Mouse (Mus musculus): ENCODE measurements around the gene Arhgap6. TPM values are rescaled to one million over a fixed set of nuclear protein-coding genes. Genes with fewer than 3 reads are reported as not detected.
A peak's percentile ranks its signal among the peaks of the same experiment; 100 is the strongest.

Gene Arhgap6
- 10 to 100 TPM in 17 of 26 experiments, 1 to 10 TPM in 9; 4.5 to 64.4 (median 14.2) TPM for total RNA-seq (2018; cell fraction: chromatin; rRNA removed)
- total RNA-seq (2018; cell fraction: cytosol; rRNA removed) = 10 to 100 TPM in 13 of 26 experiments, 1 to 10 TPM in 13; 2.9 to 19.1 (median 9.8) TPM
- 10 to 100 TPM in 13 of 26 experiments, 1 to 10 TPM in 13; 3.6 to 38.1 (median 15.0) TPM for total RNA-seq (2018; cell fraction: nucleus; rRNA removed)
- polyA plus RNA-seq (2018) = 9.3 to 16.5 TPM (median 9.8 TPM) in 3 replicates

DNA sequence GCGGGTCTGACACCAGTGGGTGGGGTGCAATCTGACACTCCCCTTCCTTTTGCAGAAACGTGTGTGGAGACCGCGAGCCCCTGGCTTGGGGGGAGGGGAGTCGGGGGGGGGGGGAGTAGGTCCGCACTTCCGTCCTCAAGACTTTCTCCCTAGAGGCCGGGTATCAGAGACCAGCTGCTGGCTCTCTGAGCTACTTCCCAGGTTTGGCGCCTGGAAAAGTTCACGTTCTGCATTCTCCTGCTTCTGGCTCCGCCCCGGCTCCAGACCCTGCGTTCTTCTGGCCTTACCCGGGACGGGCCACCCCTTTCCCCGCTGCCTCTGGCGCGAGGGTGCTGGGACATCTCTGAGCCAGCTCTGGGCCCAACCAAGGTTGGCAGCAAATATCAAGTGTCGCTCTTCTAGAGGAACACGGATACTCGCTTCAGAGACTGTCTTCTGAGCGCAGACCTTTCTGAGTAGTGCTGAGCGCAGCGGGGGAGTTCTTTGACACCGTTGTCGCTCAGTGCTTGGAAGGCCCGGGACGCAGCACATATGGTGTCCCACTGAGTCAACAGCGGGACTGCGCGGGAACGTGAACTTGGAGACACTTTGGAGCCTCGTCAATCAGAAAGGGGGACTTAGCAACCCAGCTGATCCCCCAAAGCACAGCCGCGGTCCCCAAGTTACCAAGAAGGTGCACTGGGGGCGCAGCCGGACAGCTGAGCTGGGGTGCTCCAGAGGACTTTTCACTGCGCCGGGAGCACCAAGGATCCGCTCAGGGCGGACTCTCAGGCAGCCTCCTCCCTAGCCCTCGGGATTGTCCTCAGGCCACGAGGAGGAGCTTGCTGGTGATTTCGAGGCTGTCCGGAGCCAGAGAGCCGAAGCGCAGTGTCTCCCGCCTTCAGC is at the start of gene Arhgap6:
Gene Arhgap6 (plus strand): TSS at position 126 of the 885 bp plus-strand sequence.
- Histone ChIP-seq H3K79me2 (ENCODE audit: inconsistent target) (no peaks in the 10 kb centered on the region), H3K36me3 (ENCODE audit: inconsistent target) (no peaks in the 10 kb centered on the region), H3K27ac (no peak within 1 kb of the TSS), H3K4me3 (ENCODE audit: inconsistent target) (peak within 1 kb of the TSS; percentile 1; the same call in 1 of the 2 replicates)
- WGBS (ENCODE audit: missing documents) = 22% methylated on average over 44 of the region's 48 CpGs

DNA sequence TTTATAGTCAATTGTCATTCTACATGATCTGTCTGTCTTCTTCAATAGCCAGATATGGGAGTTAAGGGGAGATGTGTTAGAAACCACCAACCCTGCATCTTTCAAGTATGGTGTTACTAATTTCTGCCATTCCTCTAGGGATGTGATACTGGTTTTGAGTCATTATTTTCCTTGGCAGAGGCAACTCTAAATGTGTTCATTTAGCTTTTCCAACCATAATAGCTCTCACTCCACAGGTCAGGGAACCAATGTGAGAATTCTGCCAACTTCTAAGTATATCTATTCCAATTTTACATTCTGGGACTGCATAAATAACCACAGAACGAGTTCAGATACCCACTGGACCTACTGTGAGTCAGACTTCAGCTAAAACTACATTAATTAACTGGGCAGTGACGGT is 47.9 kb upstream of the Arhgap6 start:
- Histone ChIP-seq H3K36me3 (ENCODE audit: inconsistent target) (no peaks in the 10 kb centered on the region), H3K79me2 (ENCODE audit: inconsistent target) (no peaks in the 10 kb centered on the region), H3K4me3 (ENCODE audit: inconsistent target) (no peak overlapping the region), H3K27ac (no peak overlapping the region)
- WGBS (ENCODE audit: missing documents) = 63% methylated on average over 2 of the region's 2 CpGs

DNA sequence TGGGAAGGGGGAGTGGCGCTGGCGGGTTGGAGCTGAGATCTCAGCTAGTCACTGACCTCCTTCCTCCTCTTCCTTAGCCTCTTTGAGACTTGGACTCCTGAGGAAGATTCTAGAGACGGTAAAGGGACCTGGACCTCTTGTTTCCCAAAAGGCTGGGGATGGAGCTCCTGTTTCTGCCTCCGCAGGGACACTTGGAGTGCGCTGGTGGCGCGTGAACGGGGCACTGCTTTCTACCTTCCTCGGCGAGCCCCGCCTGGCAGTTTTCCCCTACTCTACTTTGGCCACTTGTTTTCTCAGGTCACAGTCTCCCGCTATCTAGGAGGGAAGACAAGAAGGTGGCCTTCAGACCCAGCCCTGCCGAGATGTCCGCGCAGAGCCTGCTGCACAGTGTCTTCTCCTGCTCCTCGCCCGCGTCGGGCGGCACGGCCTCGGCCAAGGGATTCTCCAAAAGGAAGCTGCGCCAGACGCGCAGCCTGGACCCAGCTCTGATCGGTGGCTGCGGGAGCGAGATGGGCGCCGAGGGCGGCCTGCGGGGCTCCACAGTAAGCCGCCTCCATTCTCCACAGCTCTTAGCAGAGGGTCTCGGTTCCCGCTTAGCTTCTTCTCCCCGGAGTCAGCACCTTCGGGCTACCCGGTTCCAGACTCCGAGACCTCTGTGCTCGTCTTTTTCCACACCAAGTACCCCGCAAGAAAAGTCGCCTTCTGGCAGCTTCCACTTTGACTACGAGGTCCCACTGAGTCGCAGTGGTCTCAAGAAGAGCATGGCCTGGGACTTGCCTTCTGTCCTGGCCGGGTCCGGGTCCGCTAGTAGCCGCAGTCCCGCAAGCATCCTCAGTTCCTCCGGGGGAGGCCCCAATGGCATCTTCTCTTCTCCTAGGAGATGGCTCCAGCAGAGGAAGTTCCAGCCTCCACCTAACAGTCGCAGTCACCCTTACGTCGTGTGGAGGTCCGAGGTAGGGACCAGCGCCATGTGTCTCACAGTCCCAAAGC is 1.3 kb downstream of the Arhgap6 start:
- no peaks in the 10 kb centered on the region for H3K36me3 ChIP-seq (ENCODE audit: inconsistent target)
- H3K4me3 ChIP-seq (ENCODE audit: inconsistent target) = no peak overlapping the region
- H3K27ac ChIP-seq = no peak overlapping the region
- WGBS (ENCODE audit: missing documents) = 21% methylated on average over 42 of the region's 55 CpGs
- H3K79me2 ChIP-seq (ENCODE audit: inconsistent target) = no peaks in the 10 kb centered on the region

DNA sequence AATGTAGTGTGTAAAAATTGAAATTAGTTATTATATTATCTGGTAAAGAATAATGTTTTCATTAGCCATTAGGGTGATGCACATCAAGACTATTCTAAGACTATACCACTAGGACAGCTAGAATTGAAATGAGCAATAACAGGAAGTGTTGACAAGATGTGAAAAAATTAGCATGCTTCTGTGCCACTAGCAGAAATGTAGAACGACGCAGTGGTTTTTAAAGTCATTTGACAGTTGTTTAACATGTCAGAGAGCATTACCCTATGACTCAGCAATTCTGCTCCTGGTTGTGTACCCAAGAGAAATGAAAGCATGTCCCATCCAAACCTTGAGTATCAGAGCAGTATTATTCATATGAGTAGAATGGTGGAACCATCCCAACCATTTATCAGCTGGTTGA is 9.8 kb downstream of the Arhgap6 start:
- Histone ChIP-seq H3K79me2 (ENCODE audit: inconsistent target) (no peaks in the 10 kb centered on the region), H3K4me3 (ENCODE audit: inconsistent target) (no peak overlapping the region), H3K27ac (no peak overlapping the region), H3K36me3 (ENCODE audit: inconsistent target) (no peaks in the 10 kb centered on the region)
- WGBS (ENCODE audit: missing documents) = 44% methylated on average over 2 of the region's 2 CpGs

DNA sequence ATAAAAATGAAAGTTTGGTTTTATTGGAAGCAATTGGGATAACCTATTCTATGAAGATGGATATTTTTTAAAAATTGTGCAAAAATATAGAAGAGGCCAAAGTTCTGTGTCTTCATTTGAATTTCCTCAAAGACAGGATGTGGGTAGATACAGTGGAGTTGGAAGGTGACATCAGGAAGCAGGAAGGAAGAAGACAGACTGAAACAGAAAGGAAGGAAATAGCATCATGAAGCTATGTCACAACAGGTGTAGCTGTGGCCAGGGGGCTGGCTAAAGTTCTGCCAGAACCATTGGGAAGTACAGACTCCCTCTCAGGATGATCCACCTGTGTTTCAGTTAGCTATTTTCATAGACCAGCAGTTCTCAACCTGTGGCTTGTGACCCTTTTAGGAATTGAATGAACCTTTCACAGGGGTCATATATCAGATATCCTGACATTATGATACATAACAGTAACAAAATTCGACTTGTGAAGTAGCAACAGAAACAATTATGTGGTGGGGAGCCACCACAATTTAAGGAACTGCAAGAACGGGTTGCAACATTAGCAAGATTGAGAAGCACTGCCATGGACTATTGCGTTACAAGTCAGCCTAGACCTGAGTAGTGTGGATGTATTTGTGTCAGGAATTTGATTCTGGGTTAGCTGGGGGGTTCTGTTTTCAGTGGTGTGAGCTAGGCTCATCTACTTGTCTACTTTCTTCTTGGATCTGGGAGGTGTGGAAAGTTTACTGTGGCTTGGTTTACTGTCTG is 15.8 kb downstream of the Arhgap6 start:
- H3K36me3 ChIP-seq (ENCODE audit: inconsistent target) = no peaks in the 10 kb centered on the region
- 15% methylated on average over 3 of the region's 3 CpGs for WGBS (ENCODE audit: missing documents)
- H3K27ac ChIP-seq = no peak overlapping the region
- H3K4me3 ChIP-seq (ENCODE audit: inconsistent target) = no peak overlapping the region
- no peaks in the 10 kb centered on the region for H3K79me2 ChIP-seq (ENCODE audit: inconsistent target)

DNA sequence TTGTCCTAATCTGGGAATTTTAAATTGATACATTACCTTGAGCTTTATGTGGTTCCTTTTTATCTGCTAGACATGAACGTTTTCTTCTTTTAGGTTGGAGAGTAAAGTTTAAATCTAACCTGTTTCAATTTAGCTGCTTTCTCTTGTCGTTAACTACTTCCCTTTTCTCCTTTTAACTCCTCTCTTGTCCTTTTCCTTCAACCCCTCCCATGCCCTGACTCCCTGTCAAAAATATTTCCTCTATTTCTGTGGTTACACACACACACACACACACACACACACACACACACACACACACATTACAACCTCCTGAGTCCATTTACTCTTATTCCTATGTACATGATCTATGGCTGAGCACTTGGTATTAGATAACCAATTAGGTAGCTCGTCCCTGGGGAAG is 24.0 kb downstream of the Arhgap6 start:
- H3K4me3 ChIP-seq (ENCODE audit: inconsistent target) = no peak overlapping the region
- WGBS (ENCODE audit: missing documents) = 14% methylated on average over 3 of the region's 3 CpGs
- no peaks in the 10 kb centered on the region for H3K36me3 ChIP-seq (ENCODE audit: inconsistent target)
- no peak overlapping the region for H3K27ac ChIP-seq
- H3K79me2 ChIP-seq (ENCODE audit: inconsistent target) = no peaks in the 10 kb centered on the region

DNA sequence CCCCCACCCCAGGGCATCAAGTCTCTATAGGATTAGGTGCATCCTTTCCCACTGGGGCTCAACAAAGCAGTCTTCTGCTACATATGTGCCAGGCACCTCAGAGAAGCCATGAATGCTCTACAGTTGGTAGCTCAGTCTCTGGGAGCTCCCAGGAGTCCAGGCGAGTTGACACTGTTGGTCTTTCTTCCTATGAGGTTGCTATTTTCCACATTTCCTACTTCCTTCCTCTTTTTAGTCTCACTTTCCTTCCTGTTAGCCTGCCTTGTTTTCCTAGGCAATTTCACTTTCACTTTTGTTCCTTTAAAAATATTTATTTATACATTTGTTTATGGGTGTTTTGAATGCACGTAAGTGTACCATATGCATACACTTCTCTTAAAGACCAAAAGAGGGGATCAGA is 29.3 kb downstream of the Arhgap6 start:
- no peaks in the 10 kb centered on the region for H3K36me3 ChIP-seq (ENCODE audit: inconsistent target)
- 69% methylated on average over 2 of the region's 2 CpGs for WGBS (ENCODE audit: missing documents)
- no peak overlapping the region for H3K4me3 ChIP-seq (ENCODE audit: inconsistent target)
- H3K79me2 ChIP-seq (ENCODE audit: inconsistent target) = no peaks in the 10 kb centered on the region
- H3K27ac ChIP-seq = no peak overlapping the region

DNA sequence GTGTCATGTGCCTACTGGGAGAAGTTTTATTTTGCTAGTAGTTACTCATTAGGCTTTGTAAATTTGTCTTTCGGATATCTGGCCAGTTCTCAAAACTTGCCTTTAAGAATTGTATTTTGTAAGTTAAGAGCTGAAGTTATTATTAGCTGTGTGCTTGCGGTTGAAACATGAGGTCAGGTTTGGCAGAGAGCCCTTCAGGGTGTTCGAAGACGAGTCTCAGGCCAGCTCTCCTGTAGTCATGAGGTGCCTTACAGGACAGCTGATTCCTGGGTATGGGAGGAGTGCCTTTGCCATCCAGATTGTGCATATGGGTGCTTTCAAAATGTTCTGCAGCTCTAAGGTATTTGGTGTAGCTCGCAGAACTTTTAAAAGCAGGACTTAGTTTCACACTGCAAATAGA is 37.4 kb downstream of the Arhgap6 start:
- 41% methylated on average over 5 of the region's 5 CpGs for WGBS (ENCODE audit: missing documents)
- H3K36me3 ChIP-seq (ENCODE audit: inconsistent target) = no peaks in the 10 kb centered on the region

DNA sequence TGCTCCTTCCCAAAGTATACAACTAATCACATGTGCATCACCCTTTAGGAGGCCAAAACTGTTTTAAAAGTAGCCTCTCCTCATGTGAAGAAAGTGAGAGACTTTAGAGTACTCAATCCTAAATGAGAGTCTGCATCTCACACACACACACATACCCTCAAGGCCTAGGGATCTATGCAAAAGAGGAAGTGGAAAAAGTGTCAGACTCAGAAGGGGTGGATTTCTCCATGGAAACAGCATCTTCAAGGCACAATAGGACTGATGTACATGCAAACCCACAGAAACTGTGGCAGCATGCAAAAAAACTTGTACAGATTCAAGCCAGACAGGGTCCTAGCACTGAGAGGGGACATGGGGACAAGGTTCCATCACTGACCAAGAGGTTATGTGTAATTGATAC is 53.2 kb downstream of the Arhgap6 start:
- Histone ChIP-seq H3K79me2 (ENCODE audit: inconsistent target) (no peaks in the 10 kb centered on the region), H3K36me3 (ENCODE audit: inconsistent target) (no peaks in the 10 kb centered on the region), H3K27ac (no peak overlapping the region), H3K4me3 (ENCODE audit: inconsistent target) (no peak overlapping the region)

More for the DNA sequence above, 37.4 kb downstream of the Arhgap6 start:
- no peak overlapping the region for H3K4me3 ChIP-seq (ENCODE audit: inconsistent target)
- H3K79me2 ChIP-seq (ENCODE audit: inconsistent target) = no peaks in the 10 kb centered on the region
- H3K27ac ChIP-seq = no peak overlapping the region

DNA sequence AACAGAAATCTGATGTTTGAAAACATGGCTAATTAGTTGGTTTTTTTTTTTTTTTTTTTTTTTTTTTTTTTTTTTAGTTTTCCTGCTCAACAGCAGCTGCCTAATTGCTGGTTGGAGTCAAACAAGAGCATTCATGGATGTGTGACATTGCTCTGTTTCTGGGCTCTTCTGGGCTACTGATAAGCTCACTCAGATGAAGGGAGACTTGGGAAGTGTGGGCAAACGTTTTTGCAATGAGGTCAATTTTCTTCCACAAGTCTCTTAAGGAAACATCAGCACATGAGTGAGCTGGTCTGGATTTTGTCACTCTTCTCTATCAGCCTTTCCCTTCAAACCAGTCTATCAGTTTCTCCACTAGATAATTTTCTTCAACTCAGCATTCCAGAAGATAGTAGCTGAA is 79.8 kb downstream of the Arhgap6 start:
- H3K79me2 ChIP-seq (ENCODE audit: inconsistent target) = no peaks in the 10 kb centered on the region
- no peak overlapping the region for H3K27ac ChIP-seq
- 50% methylated on average over 1 of the region's 1 CpGs for WGBS (ENCODE audit: missing documents)
- no peak overlapping the region for H3K4me3 ChIP-seq (ENCODE audit: inconsistent target)
- H3K36me3 ChIP-seq (ENCODE audit: inconsistent target) = no peaks in the 10 kb centered on the region

DNA sequence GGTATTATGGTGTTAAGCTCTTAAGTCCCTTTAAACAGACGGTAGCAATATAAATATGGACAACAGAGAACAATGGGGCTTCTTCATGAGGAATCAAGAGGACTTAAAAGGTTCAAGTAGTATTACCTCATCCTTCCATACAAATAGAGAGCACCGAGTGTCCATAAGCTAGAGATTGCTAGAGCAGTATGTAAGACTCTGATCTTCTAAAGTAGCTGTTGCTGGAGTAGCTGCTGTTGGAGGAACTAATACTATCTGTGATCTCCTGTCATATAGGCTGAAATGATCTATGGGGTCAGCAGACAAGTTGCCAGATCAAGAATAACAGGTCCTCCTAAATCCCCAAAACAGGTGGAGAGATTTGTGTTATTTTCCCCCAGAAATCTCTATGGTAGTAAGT is 108.7 kb downstream of the Arhgap6 start:
- no peaks in the 10 kb centered on the region for H3K36me3 ChIP-seq (ENCODE audit: inconsistent target)
- no peak overlapping the region for H3K4me3 ChIP-seq (ENCODE audit: inconsistent target)
- H3K79me2 ChIP-seq (ENCODE audit: inconsistent target) = no peaks in the 10 kb centered on the region
- WGBS (ENCODE audit: missing documents) = 84% methylated on average over 2 of the region's 2 CpGs
- no peak overlapping the region for H3K27ac ChIP-seq

DNA sequence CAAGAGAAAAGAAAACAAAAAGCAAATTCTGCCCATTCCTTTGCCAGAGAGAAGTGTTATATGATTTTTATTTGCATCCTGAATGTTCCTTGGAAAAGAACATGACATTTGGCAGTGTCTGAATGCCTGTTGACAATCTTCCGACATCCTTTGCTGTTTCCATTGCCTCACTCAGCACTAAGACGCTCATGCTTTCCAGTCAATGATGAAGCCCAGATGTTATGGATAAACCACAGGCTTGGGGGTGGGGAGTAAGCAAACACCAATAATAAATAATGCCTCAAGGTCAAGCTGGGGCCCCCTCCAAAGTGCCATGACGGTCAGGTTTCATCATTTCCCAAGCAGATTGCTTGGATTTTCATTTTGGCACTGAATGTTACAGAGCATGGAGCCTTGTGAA is 109.2 kb downstream of the Arhgap6 start:
- 92% methylated on average over 3 of the region's 3 CpGs for WGBS (ENCODE audit: missing documents)
- H3K4me3 ChIP-seq (ENCODE audit: inconsistent target) = no peak overlapping the region

DNA sequence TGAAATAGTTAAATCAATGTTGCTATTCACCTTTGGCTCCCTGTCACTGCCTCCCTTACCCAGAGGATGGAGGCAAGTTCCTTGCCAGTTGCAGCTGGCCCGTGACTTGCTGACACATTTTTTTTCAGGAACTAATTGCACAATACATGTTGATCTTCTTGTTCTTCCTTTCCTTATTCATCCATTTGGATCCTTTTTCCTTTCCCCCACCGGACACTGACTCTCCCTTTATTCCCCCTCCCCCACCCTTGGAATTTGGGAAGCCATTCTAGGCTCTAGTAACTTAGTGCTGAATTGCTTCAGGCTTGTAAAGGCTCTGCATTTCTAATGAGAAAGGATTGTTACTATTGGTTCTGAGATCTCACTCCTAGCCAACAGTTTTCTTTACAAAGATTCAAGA is 112.7 kb downstream of the Arhgap6 start:
- Histone ChIP-seq H3K36me3 (ENCODE audit: inconsistent target) (no peaks in the 10 kb centered on the region), H3K79me2 (ENCODE audit: inconsistent target) (no peaks in the 10 kb centered on the region)
- WGBS (ENCODE audit: missing documents) = 53% methylated on average over 2 of the region's 2 CpGs

More for the DNA sequence above, 109.2 kb downstream of the Arhgap6 start:
- Histone ChIP-seq H3K36me3 (ENCODE audit: inconsistent target) (no peaks in the 10 kb centered on the region), H3K27ac (no peak overlapping the region), H3K79me2 (ENCODE audit: inconsistent target) (no peaks in the 10 kb centered on the region)

DNA sequence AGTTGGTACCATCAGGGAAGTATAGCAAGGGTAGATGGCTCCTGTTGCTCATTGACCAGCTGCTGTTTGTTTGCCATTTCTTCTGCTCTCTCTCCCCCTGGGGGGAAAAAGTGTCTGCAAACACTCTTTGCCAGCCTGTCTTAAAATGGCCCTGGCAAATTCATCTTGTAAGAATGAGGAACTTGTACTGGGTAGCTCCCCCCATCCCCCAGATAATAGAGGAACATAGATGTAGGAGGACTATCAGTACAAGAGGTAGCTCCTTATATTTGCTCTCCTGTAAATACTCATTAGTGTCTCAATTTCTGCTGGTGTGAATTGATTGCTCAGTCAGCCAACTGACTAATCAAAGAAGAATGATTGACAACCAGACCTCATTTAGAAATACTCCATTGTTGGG is 118.6 kb downstream of the Arhgap6 start:
- H3K79me2 ChIP-seq (ENCODE audit: inconsistent target) = no peaks in the 10 kb centered on the region
- H3K4me3 ChIP-seq (ENCODE audit: inconsistent target) = no peak overlapping the region
- no peaks in the 10 kb centered on the region for H3K36me3 ChIP-seq (ENCODE audit: inconsistent target)
- no peak overlapping the region for H3K27ac ChIP-seq

More for the DNA sequence above, 112.7 kb downstream of the Arhgap6 start:
- Histone ChIP-seq H3K4me3 (ENCODE audit: inconsistent target) (no peak overlapping the region), H3K27ac (no peak overlapping the region)

Data from macrophage (primary cell).